Mouse (Mus musculus) liver, postnatal 0 days (tissue): ENCODE data around the gene Spg7.

ENCODE experiments used
- CTCF ChIP-seq: sonication (generic); IDR thresholded peaks from 2 replicates; pipeline ENCODE4 v1.5.1; 2016; ENCODE audit warnings: antibody characterized with exemption, low read depth
- EP300 ChIP-seq: IDR thresholded peaks from 2 replicates; pipeline ENCODE4 v1.6.1; 2016; ENCODE audit warnings: antibody characterized with exemption, low read depth, mild to moderate bottlenecking

- TF ChIP-seq CTCF = no peak
- TF ChIP-seq EP300 = no peak
These were observed 76.0 kb downstream of the Spg7 start for GRCm38 (mm10) chr8:123138741-123139140.
